Mouse (Mus musculus) embryo, embryonic 11 days (tissue): ENCODE results near the gene Ralgapa2.

Experiments used
- DNase-seq: peaks from one replicate; pipeline ENCODE4 v3.0.0-alpha.2; 2015

Ralgapa2 gene

GRCm38 (mm10) chr2:146218161-146218691, 293.9 kb downstream of the Ralgapa2 start:
- DNase-seq = peak; percentile 82

GRCm38 (mm10) chr2:146217227-146217980, 294.7 kb downstream of the Ralgapa2 start:
- peak; percentile 72 for DNase-seq

- peak; percentile 13 for DNase-seq
Measured at GRCm38 (mm10) chr2:146216111-146217064, 295.8 kb downstream of the Ralgapa2 start.

- DNase-seq = peak; percentile 81
Measured at GRCm38 (mm10) chr2:146214715-146215114, 297.4 kb downstream of the Ralgapa2 start.

- DNase-seq = no peak
Measured at GRCm38 (mm10) chr2:146210968-146211367, 301.2 kb downstream of the Ralgapa2 start.

- DNase-seq = no peak
Measured at GRCm38 (mm10) chr2:146197947-146198346, 314.2 kb downstream of the Ralgapa2 start.

GRCm38 (mm10) chr2:146196126-146196525, 316.0 kb downstream of the Ralgapa2 start:
- no peak for DNase-seq
